Mouse (Mus musculus) 3134 (cell line): Measurements from ENCODE around the gene Mrpl4.
"Not testable (repeated sequence)": the region's sequence is repeated elsewhere in the genome, so short reads cannot be mapped to it uniquely, and the experiment has no call there.

ENCODE experiments used
- DNase-seq: peaks from one replicate; pipeline ENCODE4 v3.0.0-alpha.2; 2011; ENCODE audit warnings: low spot score; ENCODE audit not compliant: insufficient read length; ENCODE audit errors: extremely low read depth

Gene Mrpl4

GRCm38 (mm10) chr9:20983169-20983568, 19.4 kb upstream of the Mrpl4 start:
- DNase-seq = no peak

GRCm38 (mm10) chr9:20986952-20987686, 15.4 kb upstream of the Mrpl4 start:
- no peak for DNase-seq

- no peak for DNase-seq
These were observed 14.6 kb upstream of the Mrpl4 start for GRCm38 (mm10) chr9:20987953-20988352.

DNA sequence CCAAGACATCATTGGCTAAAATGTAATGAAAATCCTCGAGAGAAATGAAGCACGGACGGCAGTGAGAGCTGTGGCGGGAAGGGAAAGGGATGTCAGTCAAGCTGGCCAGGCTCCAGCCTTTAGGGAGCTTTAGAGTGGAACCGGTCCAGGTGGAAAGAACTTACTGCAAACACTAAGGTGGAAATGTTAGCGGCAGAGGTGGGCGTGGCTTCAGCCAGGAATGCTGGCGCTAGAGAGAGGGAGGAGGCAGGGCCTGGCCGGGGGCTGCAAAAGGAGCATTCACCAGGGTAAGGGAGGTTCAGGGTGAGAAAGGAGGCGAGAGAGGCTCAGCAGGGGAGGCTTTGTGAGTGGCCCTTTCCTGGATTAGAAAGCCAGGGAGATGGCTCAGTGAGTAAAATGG, 11.7 kb upstream of the Mrpl4 start:
- DNase-seq = no peak

DNA sequence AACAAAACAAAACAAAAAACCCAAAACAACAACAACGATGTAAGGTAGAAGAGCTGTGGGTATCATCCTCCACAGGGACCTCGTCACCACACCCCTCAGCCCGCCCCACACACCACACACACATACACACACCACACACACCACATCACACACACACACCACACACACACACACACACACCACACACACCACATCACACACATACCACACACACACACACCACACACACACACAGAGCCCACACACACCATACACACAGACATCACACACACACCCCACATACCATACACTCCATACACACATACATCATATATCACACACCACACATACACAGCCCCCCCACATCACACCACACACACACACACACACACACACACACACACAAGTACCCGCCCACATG, 11.0 kb upstream of the Mrpl4 start:
- DNase-seq = no peak

DNA sequence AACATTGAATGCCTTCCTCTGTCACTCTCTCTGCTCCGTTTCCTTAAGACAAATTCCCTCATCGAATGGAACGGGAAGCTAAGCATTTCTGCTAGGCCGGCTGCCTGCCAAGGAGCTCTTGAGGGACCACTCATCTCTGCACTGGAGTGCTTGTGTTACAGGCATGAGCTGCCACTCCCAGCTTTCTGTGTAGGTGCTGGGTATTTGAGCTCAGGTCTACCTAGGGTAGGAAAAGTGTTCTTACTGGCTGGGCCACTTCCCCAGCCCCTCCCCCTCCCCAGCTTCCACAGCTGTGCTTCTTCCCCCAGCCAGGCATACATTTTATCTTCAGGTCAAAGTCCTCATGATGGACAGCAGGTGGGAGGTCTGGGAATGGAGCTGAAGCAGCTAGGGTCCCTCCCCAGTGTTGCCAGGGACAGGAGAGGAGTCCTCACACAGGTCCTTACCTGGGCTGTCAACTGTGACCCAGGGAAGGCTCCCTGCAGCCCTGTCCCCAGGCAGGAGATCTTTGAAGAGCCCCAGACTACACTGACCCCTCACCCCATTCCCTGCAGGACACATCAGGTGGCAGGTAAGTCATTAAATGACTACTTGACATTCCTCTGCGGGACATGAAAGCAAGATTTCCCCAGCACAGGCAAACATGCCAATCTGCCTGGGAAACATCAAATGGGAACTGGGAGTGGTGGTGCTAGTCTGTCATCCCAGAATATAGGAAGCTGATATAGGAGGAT, 9.2 kb upstream of the Mrpl4 start:
- DNase-seq = no peak

- DNase-seq = no peak
These were observed 7.5 kb upstream of the Mrpl4 start for GRCm38 (mm10) chr9:20995069-20995468.

DNA sequence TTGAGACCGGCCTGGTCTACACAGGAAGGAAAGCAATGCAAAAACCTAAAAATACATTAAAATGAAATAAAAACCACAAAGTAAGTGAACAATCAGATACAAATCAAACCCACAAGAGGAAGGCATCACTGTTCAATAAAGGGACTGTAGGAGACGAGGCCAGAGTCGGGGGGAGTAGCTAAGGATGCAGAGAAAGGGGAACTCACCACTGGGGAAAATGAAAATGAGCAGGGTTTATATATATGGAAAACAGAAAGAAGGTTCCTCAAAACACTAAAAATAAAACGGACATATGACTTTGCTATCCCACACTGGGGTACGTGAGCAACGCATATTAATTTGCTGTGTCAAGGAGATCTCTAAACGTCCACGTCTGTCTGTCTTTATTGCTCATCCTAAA, 5.5 kb upstream of the Mrpl4 start:
- no peak for DNase-seq

GRCm38 (mm10) chr9:20998337-20998736, 4.2 kb upstream of the Mrpl4 start:
- not testable (repeated sequence) for DNase-seq

DNA sequence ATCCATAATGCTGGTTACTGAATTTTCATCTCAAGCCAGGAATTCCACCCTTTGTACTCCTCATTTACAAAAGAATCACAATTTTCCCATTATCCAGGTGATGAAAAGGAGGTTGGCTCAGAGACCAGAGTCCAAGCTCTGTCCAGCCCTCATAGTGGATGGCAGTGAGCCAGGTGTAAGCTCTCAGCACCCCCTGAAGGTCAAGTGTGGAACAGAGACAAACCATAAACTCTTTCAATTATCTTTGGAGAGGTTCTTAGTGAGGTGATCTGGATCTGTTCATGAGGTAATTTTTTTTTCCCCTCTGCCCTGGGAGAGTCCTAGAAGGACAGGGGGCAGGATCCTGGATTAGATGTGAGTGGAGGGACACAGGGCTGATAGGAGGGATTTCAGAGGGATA, 1.7 kb upstream of the Mrpl4 start:
- DNase-seq = no peak

GRCm38 (mm10) chr9:21001651-21002200, 812 bp upstream of the Mrpl4 start:
- DNase-seq = no peak

DNA sequence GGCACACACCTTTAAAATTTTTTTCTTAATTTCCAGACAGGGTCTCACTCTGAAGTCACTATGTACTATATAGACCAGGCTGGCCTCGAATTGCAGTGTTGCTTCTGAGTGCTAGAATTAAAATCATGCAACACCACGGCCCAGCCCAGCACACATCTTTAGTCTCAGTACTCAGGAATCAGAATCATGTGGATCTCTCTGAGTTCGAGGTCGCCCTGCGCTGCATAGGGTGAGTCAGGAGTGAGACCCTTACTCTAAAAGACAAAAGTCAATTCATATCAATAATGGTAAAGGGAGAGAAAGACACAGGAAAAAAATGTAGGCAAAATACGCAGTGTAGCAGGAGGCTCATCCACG, 290 bp upstream of the Mrpl4 start:
- DNase-seq = no peak

DNA sequence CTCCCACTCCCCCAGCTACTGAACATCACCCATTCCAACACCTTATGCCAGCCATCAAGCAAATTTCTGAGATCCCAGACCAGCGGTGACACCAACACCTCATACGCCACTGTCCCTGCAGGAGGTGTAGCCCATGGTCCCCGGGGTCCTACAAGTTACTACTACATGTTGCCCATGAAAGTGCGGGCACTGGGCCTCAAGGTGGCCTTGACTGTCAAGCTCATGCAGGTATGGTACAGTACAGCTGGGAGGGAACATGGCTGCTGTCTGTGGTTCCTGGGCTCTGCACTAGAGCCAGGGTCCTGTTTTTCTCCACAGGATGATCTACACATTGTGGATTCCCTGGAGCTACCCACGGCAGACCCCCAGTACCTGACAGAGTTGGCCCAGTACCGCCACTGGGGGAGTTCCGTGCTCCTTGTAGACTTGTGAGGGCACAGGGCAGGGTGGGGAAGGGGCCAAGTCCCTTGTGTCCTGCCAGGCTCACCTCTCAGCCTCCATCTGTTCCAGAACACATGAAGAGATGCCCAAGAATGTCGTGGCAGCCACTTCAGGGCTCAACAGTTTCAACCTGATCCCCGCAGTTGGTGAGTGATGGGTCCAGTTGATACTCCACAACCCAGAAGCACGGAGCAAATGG, 4.9 kb downstream of the Mrpl4 start:
- no peak for DNase-seq

GRCm38 (mm10) chr9:21008007-21008406, 5.5 kb downstream of the Mrpl4 start:
- no peak for DNase-seq

GRCm38 (mm10) chr9:21010362-21010761, 7.8 kb downstream of the Mrpl4 start:
- DNase-seq = no peak

- DNase-seq = not testable (repeated sequence)
These were observed 8.5 kb downstream of the Mrpl4 start for GRCm38 (mm10) chr9:21010939-21011541.

DNA sequence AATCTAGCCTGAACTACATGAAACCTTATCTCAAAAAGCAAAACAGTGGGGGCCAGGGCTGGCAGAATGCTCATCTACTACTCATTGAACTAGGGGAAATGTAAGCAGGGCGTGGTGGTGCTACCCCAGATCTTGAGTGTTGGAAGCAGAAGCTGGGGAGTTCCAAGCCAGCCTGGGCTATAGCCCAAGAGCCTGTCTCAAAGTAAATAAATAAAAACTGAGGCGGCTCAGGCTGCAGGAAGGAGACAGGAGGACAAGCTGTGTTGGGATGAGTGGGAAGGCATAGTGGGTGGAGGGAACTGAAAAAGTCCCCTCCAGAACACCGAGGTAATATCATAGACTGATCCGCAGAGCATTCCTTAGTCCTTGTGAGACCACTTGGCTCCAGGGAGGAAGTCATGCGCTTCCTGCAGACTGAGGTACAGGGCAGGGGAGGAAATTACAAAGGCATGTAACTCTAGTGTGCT, 9.3 kb downstream of the Mrpl4 start:
- DNase-seq = no peak

DNA sequence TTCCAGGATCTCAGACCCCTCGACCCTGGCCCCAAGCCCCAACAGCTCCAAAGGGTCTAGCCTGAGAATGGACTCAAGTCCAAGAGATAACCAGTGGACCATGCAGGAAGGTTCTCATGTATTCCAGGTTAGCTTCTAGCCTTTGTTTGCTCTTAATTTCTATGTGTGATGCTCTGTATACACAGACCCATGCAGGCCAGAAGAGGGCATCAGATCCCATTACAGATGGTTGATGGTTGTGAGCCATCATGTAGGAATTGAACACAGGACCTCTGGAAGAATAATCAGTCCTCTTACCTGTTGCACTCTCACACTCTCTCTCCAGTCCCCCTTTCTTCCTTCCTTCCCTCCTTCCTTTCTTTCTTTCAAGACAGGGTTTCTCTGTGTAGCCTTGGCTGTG, 9.8 kb downstream of the Mrpl4 start:
- DNase-seq = no peak

DNA sequence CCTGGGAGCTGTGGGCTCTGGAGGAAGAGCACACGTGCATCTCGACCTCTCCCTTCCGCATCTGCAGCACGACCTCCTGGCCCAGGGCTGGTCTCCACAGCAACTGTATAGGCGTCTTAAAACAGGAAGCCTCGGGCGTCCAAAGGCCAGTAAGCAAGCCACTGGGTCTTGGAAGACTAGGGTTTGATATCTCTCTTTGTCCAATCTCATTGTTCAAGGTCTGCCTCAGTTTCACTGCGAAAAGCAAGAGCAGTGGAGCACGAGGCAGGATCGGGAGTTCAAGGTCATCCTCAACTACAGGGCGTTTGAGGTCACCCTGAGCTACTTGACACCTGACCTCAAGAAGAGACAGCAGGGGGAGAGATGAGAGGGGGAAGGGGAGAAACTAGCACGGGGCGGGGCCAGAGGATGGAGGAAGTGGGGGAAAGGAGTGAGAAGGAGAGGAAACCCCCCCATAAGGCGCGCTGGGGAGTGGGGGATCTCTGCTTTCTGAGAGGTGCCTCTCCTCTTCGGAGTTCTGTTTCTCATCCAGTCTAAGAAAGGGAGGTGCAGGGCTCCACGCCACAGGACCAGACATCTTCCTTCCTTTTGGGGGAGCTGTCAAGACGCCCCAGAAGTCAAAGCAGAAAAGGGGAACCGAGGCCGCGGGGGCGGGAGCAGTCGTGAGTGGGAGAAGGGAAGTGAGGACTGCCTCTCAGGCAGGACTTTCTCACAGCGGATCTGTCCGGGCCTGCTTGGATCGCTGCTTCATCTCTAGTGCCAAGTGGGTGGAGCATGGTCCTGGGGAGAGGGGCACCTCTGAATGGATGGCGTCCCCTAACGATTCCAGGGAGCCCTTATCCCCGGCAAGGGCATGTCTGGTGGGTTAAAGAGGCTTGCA, 12.4 kb downstream of the Mrpl4 start:
- no peak for DNase-seq

DNA sequence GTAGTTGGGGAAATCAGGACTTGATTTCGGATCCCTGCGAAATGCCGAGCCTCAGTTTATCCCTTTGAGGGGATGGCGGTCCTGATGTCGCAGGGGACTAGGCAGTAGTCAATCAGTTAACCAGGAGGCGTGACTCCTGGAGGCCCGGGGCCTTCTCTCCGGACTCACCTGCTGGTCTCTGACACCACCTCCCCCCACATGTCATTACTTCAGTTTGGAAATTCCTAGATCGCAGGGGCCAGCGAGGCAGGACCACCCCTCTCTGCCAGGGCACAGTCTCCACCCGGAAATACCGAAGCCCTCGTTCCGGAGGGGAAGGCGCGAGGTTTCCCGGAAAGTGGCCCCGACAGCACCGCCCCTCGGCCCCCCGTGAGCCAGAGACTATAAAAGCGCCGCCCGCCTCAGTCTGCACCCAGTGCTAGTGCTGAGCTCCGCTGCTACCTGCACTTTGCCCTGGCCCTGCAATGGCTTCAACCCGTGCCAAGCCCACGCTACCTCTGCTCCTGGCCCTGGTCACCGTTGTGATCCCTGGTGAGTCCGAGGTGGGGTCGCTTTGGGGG, 13.1 kb downstream of the Mrpl4 start, which contains the start of gene Icam1:
Gene Icam1 (plus strand): TSS at position 415 of the 560 bp plus-strand sequence.
- DNase-seq = no peak
